Mouse (Mus musculus) stomach, embryonic 16.5 days (tissue): Measurements from ENCODE around the gene Lrrc20. TPM values are rescaled to one million over a fixed set of nuclear protein-coding genes. Genes with fewer than 3 reads are reported as not detected.
A peak's percentile ranks its signal among the peaks of the same experiment; 100 is the strongest.

Source experiments
- ATAC-seq: fragments of 200-750 bp; cut with Nextera tagmentation; 2 replicates; pipeline ENCODE4 v1.8.0; 2017; ENCODE audit warnings: moderate number of reproducible peaks, moderate TSS enrichment; ENCODE audit not compliant: insufficient read depth, low FRiP score
- H3K27ac ChIP-seq: fragments of 300-500 bp; sonication (generic); 2 replicates; pipeline ENCODE4 v1.5.1; 2014; ENCODE audit warnings: low read length
- H3K27me3 ChIP-seq: fragments of 300-500 bp; sonication (generic); 2 replicates; pipeline ENCODE4 v1.6.1; 2014; ENCODE audit warnings: low read length, control low read depth, mixed read lengths; ENCODE audit not compliant: control insufficient read depth, insufficient read depth
- H3K36me3 ChIP-seq: fragments of 300-500 bp; sonication (generic); 2 replicates; pipeline ENCODE4 v1.6.1; 2014; ENCODE audit warnings: low read length; ENCODE audit not compliant: control insufficient read depth, insufficient read depth
- H3K4me1 ChIP-seq: fragments of 300-500 bp; sonication (generic); 2 replicates; pipeline ENCODE4 v1.6.1; 2014; ENCODE audit warnings: low read length, control low read depth, mixed read lengths; ENCODE audit not compliant: control insufficient read depth, insufficient read depth
- H3K4me2 ChIP-seq: fragments of 300-500 bp; sonication (generic); 2 replicates; pipeline ENCODE4 v1.6.1; 2014; ENCODE audit warnings: low read depth, low read length, mixed read lengths
- H3K4me3 ChIP-seq: fragments of 300-500 bp; sonication (generic); replicated peaks from 2 replicates; pipeline ENCODE4 v1.5.1; 2014; ENCODE audit warnings: mild to moderate bottlenecking, low read length
- H3K9ac ChIP-seq: fragments of 300-500 bp; sonication (generic); 2 replicates; pipeline ENCODE4 v1.6.1; 2014; ENCODE audit warnings: low read length
- H3K9me3 ChIP-seq: fragments of 300-500 bp; sonication (generic); replicated peaks from 2 replicates; pipeline ENCODE4 v1.6.1; 2016; ENCODE audit warnings: low read length, control low read depth; ENCODE audit not compliant: control insufficient read depth
- WGBS: fragments of 180-500 bp; shearing (Covaris S2); extraction: QIAGEN DNeasy Blood & Tissue Kit; methylation state at CpG from one replicate; pipeline ENCODE4 v1.1.7; 2014; 5-methylcytosine and 5-hydroxymethylcytosine counted together
- polyA plus RNA-seq: library from polyadenylated mRNA; unstranded; fragments of >200 nt; fragmentation: Nextera tagmentation; extraction: Ambion mirVana; gene quantifications from 2 replicates; pipeline ENCODE4 v1.2.1, GENCODE M21; 2015

Gene Lrrc20
- polyA plus RNA-seq, 1 experiment from 2014 or later, result 5.6 TPM

GRCm38 (mm10) chr10:61536130-61537035 lies 60.8 kb downstream of the Lrrc20 start:
- peak overlapping the region; percentile 8 for H3K9ac ChIP-seq
- H3K9me3 ChIP-seq, result no peaks in the 10 kb centered on the region
- 23% methylated on average over 20 of the region's 20 CpGs for WGBS
- peak overlapping the region; percentile 66 for H3K27ac ChIP-seq
- no peak overlapping the region for H3K4me3 ChIP-seq
- H3K4me2 ChIP-seq, result 0 out of 2 replicates have a peak overlapping the region, but pooled peaks have one; percentile 15
- H3K27me3 ChIP-seq, result no peaks in the 10 kb centered on the region
- peak; percentile 54; the same call in 1 of the 2 replicates for ATAC-seq
- H3K4me1 ChIP-seq, result peaks cover 16% of the 10 kb centered on the region
- H3K36me3 ChIP-seq, result no peaks in the 10 kb centered on the region

DNA sequence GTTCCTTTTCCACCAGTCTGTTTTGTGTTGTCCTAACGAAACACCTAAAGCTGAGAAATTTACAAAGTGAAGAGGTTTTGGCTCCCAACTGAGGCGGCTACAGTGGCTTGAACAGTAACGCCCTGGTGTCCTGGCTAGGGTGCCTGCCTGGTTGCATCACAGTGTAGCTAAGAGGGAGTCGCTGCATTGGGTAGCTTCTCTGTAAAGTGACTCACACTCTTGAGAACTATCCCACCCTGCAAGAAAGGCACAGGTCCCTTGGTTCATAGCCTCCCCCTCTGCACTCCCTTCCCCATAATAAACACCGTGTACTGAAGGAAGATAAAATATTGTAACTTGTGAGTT lies 61.4 kb downstream of the Lrrc20 start:
- Histone ChIP-seq H3K9me3 (no peaks in the 10 kb centered on the region), H3K36me3 (no peaks in the 10 kb centered on the region), H3K27ac (peak overlapping the region; percentile 66; the same call in 1 of the 2 replicates), H3K4me1 (peaks cover 16% of the 10 kb centered on the region), H3K4me3 (no peak overlapping the region), H3K4me2 (no peak overlapping the region), H3K27me3 (no peaks in the 10 kb centered on the region), H3K9ac (no peak overlapping the region)
- WGBS, result 73% methylated on average over 5 of the region's 5 CpGs
- ATAC-seq, result no peak

- WGBS, result 71% methylated on average over 4 of the region's 4 CpGs
- peaks cover 16% of the 10 kb centered on the region for H3K4me1 ChIP-seq
- H3K36me3 ChIP-seq, result no peaks in the 10 kb centered on the region
- no peaks in the 10 kb centered on the region for H3K9me3 ChIP-seq
- no peak overlapping the region for H3K4me2 ChIP-seq
- H3K27ac ChIP-seq, result no peak overlapping the region
- no peak overlapping the region for H3K4me3 ChIP-seq
- no peak for ATAC-seq
- no peaks in the 10 kb centered on the region for H3K27me3 ChIP-seq
- no peak overlapping the region for H3K9ac ChIP-seq
These were observed 62.8 kb downstream of the Lrrc20 start for GRCm38 (mm10) chr10:61538446-61538845.

GRCm38 (mm10) chr10:61544127-61544862 lies 68.7 kb downstream of the Lrrc20 start:
- no peaks in the 10 kb centered on the region for H3K36me3 ChIP-seq
- no peaks in the 10 kb centered on the region for H3K9me3 ChIP-seq
- peak; percentile 88 for ATAC-seq
- H3K27ac ChIP-seq, result no peak overlapping the region
- H3K4me1 ChIP-seq, result peaks cover 15% of the 10 kb centered on the region; the same call in 1 of the 2 replicates
- WGBS, result 30% methylated on average over 12 of the region's 12 CpGs
- H3K4me2 ChIP-seq, result peak overlapping the region; percentile 25; the same call in 1 of the 2 replicates
- no peaks in the 10 kb centered on the region for H3K27me3 ChIP-seq
- no peak overlapping the region for H3K4me3 ChIP-seq
- no peak overlapping the region for H3K9ac ChIP-seq

GRCm38 (mm10) chr10:61544863-61545240 lies 69.3 kb downstream of the Lrrc20 start:
- Histone ChIP-seq H3K27me3 (no peaks in the 10 kb centered on the region), H3K27ac (no peak overlapping the region; the same call in 1 of the 2 replicates), H3K4me1 (peaks cover 15% of the 10 kb centered on the region; the same call in 1 of the 2 replicates), H3K4me3 (no peak overlapping the region), H3K36me3 (no peaks in the 10 kb centered on the region), H3K4me2 (peak overlapping the region; percentile 25; the same call in 1 of the 2 replicates), H3K9ac (no peak overlapping the region), H3K9me3 (no peaks in the 10 kb centered on the region)
- ATAC-seq, result no peak; the same call in none of the 2 replicates
- 39% methylated on average over 9 of the region's 9 CpGs for WGBS

GRCm38 (mm10) chr10:61550106-61550505 lies 74.5 kb downstream of the Lrrc20 start:
- Histone ChIP-seq H3K9me3 (no peaks in the 10 kb centered on the region), H3K4me2 (no peak overlapping the region), H3K27me3 (no peaks in the 10 kb centered on the region), H3K4me1 (peaks cover 3% of the 10 kb centered on the region; the same call in 1 of the 2 replicates), H3K36me3 (no peaks in the 10 kb centered on the region), H3K27ac (no peak overlapping the region), H3K4me3 (no peak overlapping the region), H3K9ac (no peak overlapping the region)
- no peak for ATAC-seq
- WGBS, result 81% methylated on average over 8 of the region's 8 CpGs

DNA sequence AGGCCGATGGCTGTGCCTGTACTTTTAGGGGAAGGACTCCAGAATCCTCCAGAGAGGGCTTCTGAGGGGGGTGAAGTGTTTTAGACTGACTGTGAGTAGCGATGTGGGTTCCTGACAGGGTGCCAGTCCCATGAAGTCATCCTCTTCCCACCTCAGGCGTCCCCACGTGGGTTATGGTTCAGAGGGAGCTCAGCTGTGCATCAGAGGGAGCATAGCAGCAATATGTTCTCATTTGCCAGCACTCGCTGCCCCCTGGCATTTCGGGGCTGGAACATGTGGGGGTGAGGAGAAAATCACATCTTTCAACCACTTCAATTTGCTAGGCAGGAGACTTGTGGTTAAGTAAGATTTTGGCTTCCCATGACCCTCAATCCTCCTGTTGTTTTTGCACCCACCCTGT lies 79.6 kb downstream of the Lrrc20 start:
- Histone ChIP-seq H3K9ac (no peak overlapping the region), H3K4me1 (no peaks in the 10 kb centered on the region), H3K36me3 (no peaks in the 10 kb centered on the region), H3K27ac (no peak overlapping the region), H3K4me3 (no peak overlapping the region), H3K9me3 (peaks cover under 1% of the 10 kb centered on the region; the same call in 1 of the 2 replicates), H3K27me3 (no peaks in the 10 kb centered on the region), H3K4me2 (no peak overlapping the region)
- ATAC-seq, result no peak
- 81% methylated on average over 6 of the region's 6 CpGs for WGBS

DNA sequence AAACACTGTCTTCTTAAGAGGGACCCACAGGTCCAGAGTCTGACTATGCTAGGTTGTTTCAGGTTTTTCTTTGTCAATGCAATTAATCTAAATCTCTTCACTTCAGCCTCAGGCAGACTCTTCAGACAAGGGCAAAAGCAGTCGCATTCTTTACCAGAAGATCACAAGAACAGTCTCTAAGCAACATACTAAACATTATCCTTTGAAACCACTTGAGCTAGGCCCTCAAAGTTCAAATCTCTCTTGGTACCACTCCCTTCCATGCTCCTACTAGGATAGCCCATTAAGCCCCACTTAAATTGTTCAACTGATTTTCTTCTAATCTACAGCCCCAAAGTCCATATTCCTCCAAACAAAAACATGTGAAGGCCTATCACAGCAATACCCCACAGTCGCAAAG lies 83.0 kb downstream of the Lrrc20 start:
- no peak overlapping the region for H3K4me3 ChIP-seq
- H3K9me3 ChIP-seq, result peaks cover 8% of the 10 kb centered on the region; the same call in 1 of the 2 replicates
- no peak for ATAC-seq
- no peaks in the 10 kb centered on the region for H3K36me3 ChIP-seq
- H3K4me2 ChIP-seq, result no peak overlapping the region
- no peak overlapping the region for H3K9ac ChIP-seq
- 75% methylated on average over 2 of the region's 2 CpGs for WGBS
- H3K27me3 ChIP-seq, result no peaks in the 10 kb centered on the region
- no peak overlapping the region for H3K27ac ChIP-seq
- H3K4me1 ChIP-seq, result no peaks in the 10 kb centered on the region

- Histone ChIP-seq H3K4me2 (no peak overlapping the region), H3K9me3 (peaks cover 8% of the 10 kb centered on the region; the same call in 1 of the 2 replicates), H3K4me3 (no peak overlapping the region), H3K36me3 (no peaks in the 10 kb centered on the region), H3K27me3 (no peaks in the 10 kb centered on the region), H3K9ac (no peak overlapping the region), H3K4me1 (no peaks in the 10 kb centered on the region), H3K27ac (no peak overlapping the region)
- ATAC-seq, result no peak
These were observed 83.9 kb downstream of the Lrrc20 start for GRCm38 (mm10) chr10:61559544-61559943.
